Mouse (Mus musculus) heart, embryonic 13.5 days (tissue): ENCODE data around the gene Fam222a. TPM values are rescaled to one million over a fixed set of nuclear protein-coding genes. Genes with fewer than 3 reads are reported as not detected.

Source experiments
- ATAC-seq: fragments of 200-750 bp; cut with Nextera tagmentation; 2 replicates; pipeline ENCODE4 v1.8.0; 2017; ENCODE audit warnings: moderate TSS enrichment; ENCODE audit not compliant: insufficient number of reproducible peaks, low FRiP score, low TSS enrichment; ENCODE audit errors: extremely low read depth
- H3K27ac ChIP-seq: fragments of 300-500 bp; sonication (generic); replicated peaks from 2 replicates; pipeline ENCODE4 v1.5.1; 2015; ENCODE audit warnings: moderate library complexity, mild to moderate bottlenecking, inconsistent platforms
- H3K27me3 ChIP-seq: fragments of 300-500 bp; sonication (generic); replicated peaks from 2 replicates; pipeline ENCODE4 v1.6.1; 2015; ENCODE audit warnings: mild to moderate bottlenecking, inconsistent platforms
- H3K36me3 ChIP-seq: fragments of 300-500 bp; sonication (generic); 2 replicates; pipeline ENCODE4 v1.6.1; 2015; ENCODE audit warnings: mild to moderate bottlenecking, inconsistent platforms
- H3K4me1 ChIP-seq: fragments of 300-500 bp; sonication (generic); 2 replicates; pipeline ENCODE4 v1.6.1; 2015; ENCODE audit warnings: inconsistent platforms
- H3K4me2 ChIP-seq: fragments of 300-500 bp; sonication (generic); 2 replicates; pipeline ENCODE4 v1.6.1; 2015; ENCODE audit warnings: inconsistent platforms, mild to moderate bottlenecking, moderate library complexity
- H3K4me3 ChIP-seq: fragments of 300-500 bp; sonication (generic); 2 replicates; pipeline ENCODE4 v1.5.1; 2015; ENCODE audit warnings: moderate library complexity, mild to moderate bottlenecking, inconsistent platforms
- H3K9ac ChIP-seq: fragments of 300-500 bp; sonication (generic); 2 replicates; pipeline ENCODE4 v1.6.1; 2015; ENCODE audit warnings: inconsistent platforms, mild to moderate bottlenecking, moderate library complexity
- H3K9me3 ChIP-seq: fragments of 300-500 bp; sonication (generic); 2 replicates; pipeline ENCODE4 v1.6.1; 2016; ENCODE audit warnings: inconsistent platforms
- WGBS: fragments of 180-500 bp; shearing (Covaris S2); methylation state at CpG from one replicate; pipeline ENCODE4 v1.1.7; 2015; ENCODE audit warnings: mixed read lengths; 5-methylcytosine and 5-hydroxymethylcytosine counted together
- polyA plus RNA-seq: library from polyadenylated mRNA; unstranded; fragments of >200 nt; fragmentation: Nextera tagmentation; extraction: Ambion mirVana; gene quantifications from 2 replicates; pipeline ENCODE4 v1.2.1, GENCODE M21; 2015

Fam222a gene
- polyA plus RNA-seq, 1 experiment from 2014 or later, result 0.79 TPM

- Histone ChIP-seq H3K4me1 (peaks cover 21% of the 10 kb centered on the region), H3K9ac (no peak overlapping the region), H3K27ac (no peak overlapping the region), H3K9me3 (no peaks in the 10 kb centered on the region), H3K27me3 (peaks cover 80% of the 10 kb centered on the region), H3K36me3 (no peaks in the 10 kb centered on the region), H3K4me2 (no peak overlapping the region), H3K4me3 (no peak overlapping the region)
- WGBS, result 85% methylated on average over 5 of the region's 5 CpGs
- no peak for ATAC-seq
Measured at GRCm38 (mm10) chr5:114645916-114646315, 78.1 kb downstream of the Fam222a start.

DNA sequence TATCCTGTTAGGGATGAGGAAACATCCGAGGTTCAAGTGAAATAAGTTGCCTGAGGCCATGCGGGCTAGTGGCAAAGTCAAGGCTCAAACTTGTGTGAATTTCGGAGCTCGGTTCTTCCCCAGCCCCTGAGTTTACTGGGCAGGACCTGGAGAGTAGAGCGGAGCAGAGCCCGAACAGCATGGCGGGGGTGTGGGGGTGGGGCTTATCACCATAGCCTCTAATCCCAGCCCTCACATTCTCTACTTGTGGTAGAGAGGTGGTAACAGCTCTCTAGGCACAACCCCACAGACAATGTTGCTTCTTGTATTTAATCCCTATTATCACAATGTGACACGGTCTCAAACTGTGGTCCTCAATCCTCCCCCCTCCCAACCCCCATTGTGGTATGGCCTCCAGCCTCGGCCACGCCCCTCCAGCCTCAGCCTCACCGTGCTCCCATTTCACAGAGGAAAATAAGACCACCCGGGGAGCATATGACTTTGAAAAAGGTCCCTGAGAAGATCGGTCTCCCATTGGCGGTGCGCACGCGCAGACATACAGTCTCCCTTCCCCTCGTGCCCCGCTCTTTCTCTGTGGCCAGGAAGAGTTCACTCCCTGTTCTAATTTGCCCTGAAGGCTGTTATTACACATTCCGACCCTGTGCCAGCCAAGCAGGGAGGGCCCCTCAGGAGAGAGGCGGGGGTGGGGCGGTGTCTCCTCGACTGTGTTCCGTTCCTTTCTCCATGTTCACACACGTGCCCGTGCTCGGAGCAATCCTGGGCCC is 79.6 kb downstream of the Fam222a start:
- H3K4me2 ChIP-seq, result peak overlapping the region; percentile 73
- 4% methylated on average over 27 of the region's 27 CpGs for WGBS
- ATAC-seq, result no peak
- H3K4me1 ChIP-seq, result peaks cover 28% of the 10 kb centered on the region
- no peaks in the 10 kb centered on the region for H3K9me3 ChIP-seq
- H3K36me3 ChIP-seq, result no peaks in the 10 kb centered on the region
- no peak overlapping the region for H3K27ac ChIP-seq
- peak overlapping the region; percentile 42 for H3K4me3 ChIP-seq
- H3K9ac ChIP-seq, result peak overlapping the region; percentile 60
- H3K27me3 ChIP-seq, result peaks cover 80% of the 10 kb centered on the region

GRCm38 (mm10) chr5:114648728-114649311 is 81.0 kb downstream of the Fam222a start:
- no peak overlapping the region for H3K9ac ChIP-seq
- no peak overlapping the region for H3K4me3 ChIP-seq
- 70% methylated on average over 11 of the region's 11 CpGs for WGBS
- peaks cover 74% of the 10 kb centered on the region for H3K27me3 ChIP-seq
- no peak overlapping the region for H3K27ac ChIP-seq
- ATAC-seq, result no peak
- peaks cover 28% of the 10 kb centered on the region for H3K4me1 ChIP-seq
- H3K4me2 ChIP-seq, result no peak overlapping the region
- no peaks in the 10 kb centered on the region for H3K36me3 ChIP-seq
- H3K9me3 ChIP-seq, result no peaks in the 10 kb centered on the region

- Histone ChIP-seq H3K4me3 (no peak overlapping the region), H3K9ac (no peak overlapping the region), H3K9me3 (no peaks in the 10 kb centered on the region), H3K27me3 (peaks cover 81% of the 10 kb centered on the region), H3K27ac (no peak overlapping the region), H3K36me3 (no peaks in the 10 kb centered on the region), H3K4me2 (peak overlapping the region; percentile 20; the same call in 1 of the 2 replicates), H3K4me1 (peaks cover 28% of the 10 kb centered on the region)
- ATAC-seq, result no peak
- WGBS, result 34% methylated on average over 14 of the region's 14 CpGs
Measured at GRCm38 (mm10) chr5:114651002-114651401, 83.2 kb downstream of the Fam222a start.

- WGBS, result 35% methylated on average over 3 of the region's 3 CpGs
- Histone ChIP-seq H3K9ac (no peak overlapping the region), H3K4me1 (peaks cover 28% of the 10 kb centered on the region), H3K4me3 (no peak overlapping the region), H3K9me3 (no peaks in the 10 kb centered on the region), H3K4me2 (peak overlapping the region; percentile 20; the same call in 1 of the 2 replicates), H3K36me3 (no peaks in the 10 kb centered on the region), H3K27me3 (peaks cover 81% of the 10 kb centered on the region), H3K27ac (no peak overlapping the region)
- ATAC-seq, result no peak
Measured at GRCm38 (mm10) chr5:114651449-114651848, 83.6 kb downstream of the Fam222a start.

DNA sequence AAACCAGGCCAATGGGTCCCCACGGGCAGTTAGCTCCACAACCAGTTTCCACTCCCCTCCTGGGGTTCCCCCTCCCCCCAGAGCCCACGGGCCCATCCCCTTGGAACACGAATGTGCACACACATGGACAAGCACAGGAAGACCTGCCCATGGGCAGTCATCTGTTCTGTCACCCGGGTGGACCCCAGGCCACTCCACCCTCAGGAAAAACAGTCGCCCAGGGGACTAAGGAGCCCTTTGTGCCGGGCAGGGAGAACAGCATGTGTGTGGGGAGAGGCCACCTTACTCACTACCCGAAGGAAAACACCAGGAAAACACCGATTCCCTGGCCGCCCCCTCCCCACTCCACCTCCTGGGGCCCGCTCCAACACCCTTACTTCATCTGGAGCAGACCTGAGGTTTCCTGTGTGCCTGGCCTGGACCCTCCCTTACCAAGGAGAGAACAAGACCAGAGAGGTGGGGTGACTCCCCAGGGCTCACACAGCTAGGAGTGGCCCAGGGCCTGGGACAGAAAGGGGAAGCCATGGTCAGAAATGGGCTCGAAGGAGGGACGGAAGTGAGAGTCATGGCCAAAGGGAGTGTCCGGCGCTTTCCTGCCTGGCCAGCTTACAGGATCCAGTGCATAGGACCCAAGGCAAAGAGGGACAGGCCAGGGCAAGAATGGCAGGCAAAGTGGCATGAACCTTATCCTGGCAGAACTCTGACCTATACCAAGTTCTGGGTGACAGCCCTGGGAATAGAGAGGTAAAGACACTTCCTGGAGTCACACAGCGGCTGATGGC is 86.0 kb downstream of the Fam222a start:
- H3K4me3 ChIP-seq, result no peak overlapping the region
- no peak overlapping the region for H3K4me2 ChIP-seq
- peaks cover 29% of the 10 kb centered on the region for H3K4me1 ChIP-seq
- H3K36me3 ChIP-seq, result no peaks in the 10 kb centered on the region
- H3K9ac ChIP-seq, result no peak overlapping the region
- H3K27me3 ChIP-seq, result peaks cover 90% of the 10 kb centered on the region
- H3K27ac ChIP-seq, result no peak overlapping the region
- WGBS, result 64% methylated on average over 15 of the region's 15 CpGs
- no peaks in the 10 kb centered on the region for H3K9me3 ChIP-seq
- no peak for ATAC-seq

- ATAC-seq, result no peak
- Histone ChIP-seq H3K9me3 (no peaks in the 10 kb centered on the region), H3K27me3 (peaks cover 90% of the 10 kb centered on the region), H3K4me3 (no peak overlapping the region), H3K27ac (no peak overlapping the region), H3K9ac (no peak overlapping the region), H3K4me2 (no peak overlapping the region), H3K36me3 (no peaks in the 10 kb centered on the region), H3K4me1 (peaks cover 23% of the 10 kb centered on the region)
- 81% methylated on average over 5 of the region's 5 CpGs for WGBS
Measured at GRCm38 (mm10) chr5:114655721-114656120, 87.9 kb downstream of the Fam222a start.

- no peak for ATAC-seq
- Histone ChIP-seq H3K27me3 (peaks cover 86% of the 10 kb centered on the region), H3K27ac (no peak overlapping the region), H3K4me1 (peaks cover 17% of the 10 kb centered on the region), H3K4me2 (no peak overlapping the region), H3K4me3 (no peak overlapping the region), H3K9me3 (no peaks in the 10 kb centered on the region), H3K36me3 (no peaks in the 10 kb centered on the region), H3K9ac (no peak overlapping the region)
- 72% methylated on average over 7 of the region's 7 CpGs for WGBS
Measured at GRCm38 (mm10) chr5:114656305-114656704, 88.5 kb downstream of the Fam222a start.

GRCm38 (mm10) chr5:114657426-114657825 is 89.6 kb downstream of the Fam222a start:
- no peak overlapping the region for H3K27ac ChIP-seq
- ATAC-seq, result no peak
- H3K4me2 ChIP-seq, result peak overlapping the region; percentile 95
- H3K36me3 ChIP-seq, result no peaks in the 10 kb centered on the region
- peak overlapping the region; percentile 78; the same call in 1 of the 2 replicates for H3K9ac ChIP-seq
- peak overlapping the region; percentile 62 for H3K4me3 ChIP-seq
- peaks cover 14% of the 10 kb centered on the region for H3K4me1 ChIP-seq
- WGBS, result 30% methylated on average over 10 of the region's 10 CpGs
- peaks cover 75% of the 10 kb centered on the region for H3K27me3 ChIP-seq
- H3K9me3 ChIP-seq, result no peaks in the 10 kb centered on the region

GRCm38 (mm10) chr5:114658255-114658654 is 90.4 kb downstream of the Fam222a start, which contains the start of gene Trpv4:
Gene Trpv4, minus strand, starts transcription at chr5:114658421.
- H3K27ac ChIP-seq, result no peak within 1 kb of the TSS
- H3K9ac ChIP-seq, result peak within 1 kb of the TSS; percentile 78
- ATAC-seq, result peak; percentile 15; the same call in 1 of the 2 replicates
- H3K9me3 ChIP-seq, result no peaks in the 10 kb centered on the region
- peak within 1 kb of the TSS; percentile 95 for H3K4me2 ChIP-seq
- peaks cover 14% of the 10 kb centered on the region for H3K4me1 ChIP-seq
- H3K36me3 ChIP-seq, result no peaks in the 10 kb centered on the region
- under 1% methylated on average over 46 of the region's 47 CpGs for WGBS
- H3K27me3 ChIP-seq, result peaks cover 69% of the 10 kb centered on the region
- H3K4me3 ChIP-seq, result peak within 1 kb of the TSS; percentile 62

DNA sequence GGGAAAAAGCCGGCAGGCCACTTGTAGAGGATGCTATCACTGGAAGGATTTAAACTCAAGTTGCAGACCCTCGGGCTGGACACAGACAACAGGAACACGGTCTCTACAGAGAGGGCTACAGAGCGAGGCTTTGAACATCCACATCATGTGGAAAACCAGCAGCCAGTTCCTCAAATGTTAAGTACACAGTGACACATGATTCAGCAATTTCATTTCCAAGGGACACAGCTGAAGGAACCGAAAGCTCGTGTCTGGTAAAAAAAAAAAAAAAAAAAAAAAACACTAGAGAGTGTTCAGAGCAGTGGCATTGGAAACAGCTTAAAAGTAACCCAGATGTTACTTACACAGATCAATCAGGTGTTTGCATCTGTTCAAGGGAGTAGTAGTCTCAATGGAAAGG is 93.2 kb downstream of the Fam222a start:
- ATAC-seq, result no peak
- H3K9me3 ChIP-seq, result no peaks in the 10 kb centered on the region
- no peak overlapping the region for H3K9ac ChIP-seq
- 66% methylated on average over 6 of the region's 6 CpGs for WGBS
- no peak overlapping the region for H3K4me2 ChIP-seq
- no peak overlapping the region for H3K27ac ChIP-seq
- no peak overlapping the region for H3K4me3 ChIP-seq
- H3K4me1 ChIP-seq, result peaks cover 14% of the 10 kb centered on the region
- peaks cover 49% of the 10 kb centered on the region for H3K27me3 ChIP-seq
- H3K36me3 ChIP-seq, result no peaks in the 10 kb centered on the region
